Mouse (Mus musculus) forebrain, embryonic 16.5 days (tissue): Measurements from ENCODE around the gene Gpr150. TPM values are rescaled to one million over a fixed set of nuclear protein-coding genes. Genes with fewer than 3 reads are reported as not detected.

ENCODE experiments used
- ATAC-seq: fragments of 200-750 bp; cut with Nextera tagmentation; 2 replicates; pipeline ENCODE4 v1.8.0; 2017; ENCODE audit warnings: mild to moderate bottlenecking, moderate library complexity
- H3K27ac ChIP-seq: fragments of 300-500 bp; sonication (generic); 2 replicates; pipeline ENCODE4 v1.5.1; 2014; ENCODE audit warnings: low read length, control low read depth
- H3K27me3 ChIP-seq: fragments of 300-500 bp; sonication (generic); replicated peaks from 2 replicates; pipeline ENCODE4 v1.6.1; 2014; ENCODE audit warnings: low read length; ENCODE audit not compliant: control insufficient read depth, insufficient read depth
- H3K36me3 ChIP-seq: fragments of 300-500 bp; sonication (generic); 2 replicates; pipeline ENCODE4 v1.6.1; 2014; ENCODE audit not compliant: control insufficient read depth, insufficient read depth
- H3K4me1 ChIP-seq: fragments of 300-500 bp; sonication (generic); replicated peaks from 2 replicates; pipeline ENCODE4 v1.6.1; 2014; ENCODE audit warnings: low read length; ENCODE audit not compliant: control insufficient read depth, insufficient read depth
- H3K4me2 ChIP-seq: fragments of 300-500 bp; sonication (generic); 2 replicates; pipeline ENCODE4 v1.6.1; 2014; ENCODE audit warnings: mild to moderate bottlenecking, low read length, control low read depth
- H3K4me3 ChIP-seq: fragments of 300-500 bp; sonication (generic); replicated peaks from 2 replicates; pipeline ENCODE4 v1.5.1; 2014; ENCODE audit warnings: mild to moderate bottlenecking, low read length, control low read depth
- H3K9ac ChIP-seq: fragments of 300-500 bp; sonication (generic); replicated peaks from 2 replicates; pipeline ENCODE4 v1.6.1; 2014; ENCODE audit warnings: low read depth, low read length, control low read depth
- H3K9me3 ChIP-seq: fragments of 300-500 bp; sonication (generic); 2 replicates; pipeline ENCODE4 v1.6.1; 2016; ENCODE audit warnings: low read length; ENCODE audit not compliant: control insufficient read depth
- WGBS: fragments of 180-500 bp; shearing (Covaris S2); extraction: QIAGEN DNeasy Blood & Tissue Kit; methylation state at CpG from one replicate; pipeline ENCODE4 v1.1.7; 2014; 5-methylcytosine and 5-hydroxymethylcytosine counted together
- polyA plus RNA-seq: library from polyadenylated mRNA; unstranded; fragments of >200 nt; fragmentation: Nextera tagmentation; extraction: Ambion mirVana; gene quantifications from 2 replicates; pipeline ENCODE4 v1.2.1, GENCODE M21; 2015

Gpr150 gene
- 1.5 and 1.8 TPM in 2 replicates for polyA plus RNA-seq

DNA sequence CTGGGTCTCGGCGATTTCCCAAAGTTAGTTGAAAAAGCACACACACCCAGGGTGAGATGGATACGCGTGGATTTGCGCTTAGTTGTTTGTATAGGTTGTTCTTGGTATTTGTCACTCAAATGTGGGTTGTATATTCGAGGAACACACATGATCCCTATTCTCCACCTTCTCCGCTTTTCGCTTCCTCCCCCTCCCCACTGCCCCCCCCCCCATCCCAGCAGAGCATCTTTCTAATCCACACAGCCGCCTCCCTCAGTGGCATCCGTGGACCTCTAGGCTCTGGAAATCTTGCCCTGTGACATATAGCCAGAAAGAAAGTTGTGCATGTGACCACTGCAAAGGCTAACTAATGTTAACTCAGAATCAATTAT is at the start of gene Gpr150:
Gene Gpr150, minus strand, starts transcription at position 101 of the 371 bp plus-strand sequence.
- Histone ChIP-seq H3K27me3 (peaks cover 26% of the 10 kb centered on the region), H3K9ac (peak within 1 kb of the TSS; percentile 65), H3K4me3 (peak within 1 kb of the TSS; percentile 49), H3K4me2 (peak within 1 kb of the TSS; percentile 76), H3K9me3 (no peaks in the 10 kb centered on the region), H3K27ac (no peak within 1 kb of the TSS), H3K4me1 (peaks cover 14% of the 10 kb centered on the region), H3K36me3 (no peaks in the 10 kb centered on the region)
- ATAC-seq: no peak; the same call in 1 of the 2 replicates
- 17% methylated on average over 10 of the region's 10 CpGs for WGBS

DNA sequence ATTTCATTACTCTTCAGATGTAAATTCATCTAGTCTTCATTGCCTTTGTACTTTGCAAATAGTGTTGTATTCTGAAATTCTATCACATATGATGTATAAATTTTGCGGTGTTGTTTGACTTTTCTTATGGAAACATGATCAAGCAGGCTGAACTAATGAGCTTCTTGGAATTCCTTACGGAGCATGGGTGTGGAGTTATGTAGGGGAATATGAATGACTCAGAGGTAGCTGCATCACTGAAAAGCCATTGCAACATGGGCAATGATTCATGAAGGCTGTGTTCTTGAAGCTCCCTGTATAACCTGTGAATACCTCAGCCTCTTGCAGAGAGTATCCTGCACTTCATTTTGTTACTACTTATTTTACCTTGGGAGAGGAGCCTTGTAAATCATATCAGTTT is 45.2 kb upstream of the Gpr150 start:
- over 99% methylated on average over 2 of the region's 2 CpGs for WGBS
- Histone ChIP-seq H3K9me3 (no peaks in the 10 kb centered on the region), H3K4me3 (no peak overlapping the region), H3K36me3 (no peaks in the 10 kb centered on the region), H3K27me3 (no peaks in the 10 kb centered on the region), H3K27ac (no peak overlapping the region), H3K9ac (no peak overlapping the region), H3K4me1 (peaks cover 2% of the 10 kb centered on the region; the same call in 1 of the 2 replicates), H3K4me2 (no peak overlapping the region)
- no peak for ATAC-seq

DNA sequence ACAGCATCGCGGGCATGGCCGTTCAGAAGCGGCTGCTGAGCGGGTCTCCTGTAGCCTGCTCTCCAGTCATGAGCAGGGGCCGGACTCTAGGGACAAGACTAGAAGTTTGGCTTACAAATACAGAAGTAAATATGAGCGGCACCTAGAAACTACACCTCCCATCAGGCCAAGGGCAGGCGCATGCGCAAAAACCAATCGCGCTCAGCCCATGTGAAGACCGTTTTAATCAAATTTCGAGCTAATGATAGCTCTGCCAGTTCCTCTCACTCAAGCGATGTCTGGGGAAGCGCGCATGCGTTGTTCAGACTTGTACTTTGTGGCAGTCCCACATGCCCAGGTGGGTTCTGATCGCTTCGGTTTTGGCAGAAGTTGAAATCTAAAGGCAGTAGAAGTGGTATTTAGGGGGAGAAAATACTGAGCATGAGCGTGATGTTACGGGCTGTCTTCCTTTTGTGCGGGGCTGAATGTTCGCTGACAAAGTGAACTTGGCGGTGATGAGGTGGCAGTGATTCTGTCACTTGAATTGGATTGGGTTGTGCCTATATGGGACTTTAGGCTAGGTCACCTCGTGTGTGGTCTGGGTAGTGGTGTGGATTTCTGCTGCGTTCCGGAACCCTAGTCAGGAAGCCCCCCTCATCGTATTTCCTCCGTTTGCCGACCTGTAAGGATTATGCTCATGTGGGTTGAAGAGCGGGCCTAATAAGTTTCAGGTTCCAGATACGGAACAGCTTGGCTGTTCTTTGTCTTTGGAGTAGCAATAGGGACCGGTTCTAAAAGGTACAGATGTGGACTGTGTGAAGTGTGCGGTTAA is 41.9 kb upstream of the Gpr150 start, which contains the start of the genes Arsk and Ttc37:
Gene Arsk, minus strand, starts transcription at position 168 of the 811 bp plus-strand sequence.
Gene Ttc37, plus strand, starts transcription at position 242 of the 811 bp plus-strand sequence.
- Histone ChIP-seq H3K9me3 (no peaks in the 10 kb centered on the region), H3K4me3 (peak within 1 kb of the TSS; percentile 53)
- peak; percentile 98 for ATAC-seq

DNA sequence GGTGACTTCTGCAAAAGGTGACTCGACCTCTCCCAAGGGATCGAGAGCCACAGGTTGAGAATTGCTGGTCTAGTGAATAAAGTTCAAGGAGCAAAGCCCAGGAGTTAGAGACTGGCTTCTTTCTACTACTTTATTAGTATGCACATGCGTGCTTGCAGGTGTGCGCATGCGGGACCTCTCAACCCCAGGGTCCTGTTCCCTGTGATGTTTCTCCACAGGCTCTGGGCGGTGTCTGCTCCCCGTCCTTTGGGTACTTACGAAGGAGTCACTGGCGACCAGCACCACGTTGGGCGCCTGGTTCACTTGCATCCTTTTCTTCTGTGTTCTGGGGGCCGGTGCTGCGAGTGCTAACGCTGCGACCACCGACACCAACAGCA is 41.3 kb upstream of the Gpr150 start:
- peak overlapping the region; percentile 72 for H3K9ac ChIP-seq
- peak overlapping the region; percentile 53 for H3K4me3 ChIP-seq
- 2% methylated on average over 16 of the region's 16 CpGs for WGBS
- peaks cover 2% of the 10 kb centered on the region; the same call in 1 of the 2 replicates for H3K4me1 ChIP-seq
- peak overlapping the region; percentile 67 for H3K27ac ChIP-seq
- H3K4me2 ChIP-seq: peak overlapping the region; percentile 64
- no peaks in the 10 kb centered on the region for H3K27me3 ChIP-seq
- peak; percentile 79 for ATAC-seq
- no peaks in the 10 kb centered on the region for H3K9me3 ChIP-seq
- no peaks in the 10 kb centered on the region for H3K36me3 ChIP-seq

More for the DNA sequence above, 41.9 kb upstream of the Gpr150 start, which contains the start of the genes Arsk and Ttc37:
- peak within 1 kb of the TSS; percentile 72 for H3K9ac ChIP-seq
- peak within 1 kb of the TSS; percentile 67 for H3K27ac ChIP-seq
- peaks cover 2% of the 10 kb centered on the region; the same call in 1 of the 2 replicates for H3K4me1 ChIP-seq
- H3K27me3 ChIP-seq: no peaks in the 10 kb centered on the region
- H3K4me2 ChIP-seq: peak within 1 kb of the TSS; percentile 85
- WGBS: under 1% methylated on average over 34 of the region's 34 CpGs
- H3K36me3 ChIP-seq: no peaks in the 10 kb centered on the region

DNA sequence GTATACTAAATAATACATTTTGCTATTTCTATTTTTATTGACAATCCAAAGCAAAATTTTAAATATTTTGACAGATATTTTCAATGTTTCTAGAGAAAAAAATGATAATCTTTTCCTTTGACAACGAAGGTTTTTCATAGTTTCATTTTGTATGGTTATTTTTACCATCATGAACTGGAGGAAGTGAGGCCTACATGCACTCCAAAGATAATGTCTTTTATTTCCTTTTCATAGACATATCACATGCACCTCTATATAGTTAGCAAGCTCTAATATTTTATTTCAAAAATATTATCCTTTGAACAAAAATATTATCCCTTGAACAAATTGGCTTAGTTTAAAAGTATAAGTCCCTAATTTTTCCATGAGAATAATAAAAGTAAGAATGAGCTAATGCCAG is 17.5 kb upstream of the Gpr150 start:
- Histone ChIP-seq H3K9me3 (no peaks in the 10 kb centered on the region), H3K36me3 (no peaks in the 10 kb centered on the region), H3K4me2 (no peak overlapping the region), H3K4me3 (no peak overlapping the region), H3K27me3 (no peaks in the 10 kb centered on the region), H3K27ac (no peak overlapping the region), H3K9ac (no peak overlapping the region), H3K4me1 (no peaks in the 10 kb centered on the region)
- no peak for ATAC-seq
- 86% methylated on average over 1 of the region's 1 CpGs for WGBS

DNA sequence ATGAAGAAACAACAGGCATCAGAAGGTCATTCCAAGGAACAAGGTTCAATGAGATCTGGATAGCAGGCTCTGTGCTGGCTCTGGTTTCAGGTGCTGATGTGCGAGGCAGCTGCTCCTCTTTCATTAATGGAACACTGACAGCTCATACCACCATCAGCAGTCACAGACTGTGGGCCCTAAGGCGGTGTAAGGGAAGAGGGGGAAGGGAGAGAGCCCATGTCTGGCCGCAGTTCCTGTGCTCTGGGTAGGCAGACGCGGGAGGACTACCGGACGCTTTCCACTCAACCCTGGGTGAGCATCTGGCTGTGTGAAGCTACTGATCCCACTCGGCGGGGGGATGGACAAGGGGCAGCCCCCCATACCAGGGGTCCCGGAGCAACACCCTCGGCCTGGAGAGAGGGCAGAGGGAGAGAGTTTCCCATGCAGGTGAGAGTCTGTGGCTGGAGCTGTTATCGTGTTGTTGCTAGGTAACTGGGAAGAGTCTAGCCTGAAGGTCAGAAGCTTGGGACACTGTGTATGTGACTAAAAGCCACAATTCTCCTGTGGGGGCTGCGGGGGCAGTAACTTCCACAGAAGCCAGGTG is 7.7 kb upstream of the Gpr150 start:
- Histone ChIP-seq H3K4me1 (no peaks in the 10 kb centered on the region), H3K27me3 (no peaks in the 10 kb centered on the region), H3K4me3 (no peak overlapping the region), H3K9ac (no peak overlapping the region), H3K4me2 (no peak overlapping the region), H3K36me3 (no peaks in the 10 kb centered on the region), H3K9me3 (no peaks in the 10 kb centered on the region), H3K27ac (no peak overlapping the region)
- WGBS: 91% methylated on average over 13 of the region's 13 CpGs
- ATAC-seq: no peak

DNA sequence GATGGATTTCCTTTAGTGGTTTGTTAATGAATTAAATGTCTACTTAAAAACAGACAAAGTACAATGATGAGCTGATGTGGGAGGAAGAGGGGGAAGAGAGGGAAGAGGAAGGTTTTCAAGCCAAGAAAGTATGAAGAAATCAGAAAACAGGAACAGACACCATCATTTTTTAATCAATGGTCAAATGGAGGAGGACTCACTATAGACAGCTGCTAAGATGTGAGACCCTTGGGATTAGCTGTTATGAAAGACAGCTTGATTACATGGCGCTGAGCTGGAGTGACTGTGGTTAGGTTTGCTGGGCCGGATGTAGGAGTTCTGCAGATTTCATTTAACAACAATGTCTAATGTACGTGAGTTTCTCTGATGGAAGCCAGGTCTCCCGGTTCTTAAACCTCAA is 6.8 kb upstream of the Gpr150 start:
- no peak overlapping the region for H3K27ac ChIP-seq
- ATAC-seq: no peak
- H3K4me1 ChIP-seq: no peaks in the 10 kb centered on the region
- H3K27me3 ChIP-seq: no peaks in the 10 kb centered on the region
- 88% methylated on average over 4 of the region's 4 CpGs for WGBS
- H3K4me3 ChIP-seq: no peak overlapping the region
- no peak overlapping the region for H3K4me2 ChIP-seq
- no peak overlapping the region for H3K9ac ChIP-seq
- no peaks in the 10 kb centered on the region for H3K9me3 ChIP-seq
- no peaks in the 10 kb centered on the region for H3K36me3 ChIP-seq

DNA sequence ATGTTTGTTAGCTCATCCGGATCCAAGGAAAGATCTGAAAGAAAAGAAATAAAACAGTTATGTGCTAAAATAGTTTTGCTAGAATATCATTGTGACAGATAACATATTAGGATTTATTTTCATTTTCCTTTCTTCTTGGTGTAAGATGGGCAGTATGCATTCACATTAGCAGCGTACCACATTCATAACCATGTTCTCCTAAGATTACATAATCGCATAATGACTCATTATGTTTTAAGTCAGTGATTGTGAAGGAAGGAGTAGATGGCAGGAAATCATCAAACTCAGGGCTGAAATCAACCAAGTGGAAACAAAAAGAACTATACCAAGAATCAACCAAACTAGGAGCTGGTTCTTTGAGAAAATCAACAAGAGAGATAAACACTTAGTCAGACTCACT is 5.8 kb upstream of the Gpr150 start:
- Histone ChIP-seq H3K4me3 (no peak overlapping the region), H3K9ac (no peak overlapping the region), H3K36me3 (no peaks in the 10 kb centered on the region), H3K27ac (no peak overlapping the region), H3K27me3 (0 out of 2 replicates have a peak, but pooled peaks cover 4% of the 10 kb centered on the region), H3K4me2 (no peak overlapping the region), H3K9me3 (no peaks in the 10 kb centered on the region), H3K4me1 (no peaks in the 10 kb centered on the region)
- 94% methylated on average over 3 of the region's 3 CpGs for WGBS
- no peak for ATAC-seq

DNA sequence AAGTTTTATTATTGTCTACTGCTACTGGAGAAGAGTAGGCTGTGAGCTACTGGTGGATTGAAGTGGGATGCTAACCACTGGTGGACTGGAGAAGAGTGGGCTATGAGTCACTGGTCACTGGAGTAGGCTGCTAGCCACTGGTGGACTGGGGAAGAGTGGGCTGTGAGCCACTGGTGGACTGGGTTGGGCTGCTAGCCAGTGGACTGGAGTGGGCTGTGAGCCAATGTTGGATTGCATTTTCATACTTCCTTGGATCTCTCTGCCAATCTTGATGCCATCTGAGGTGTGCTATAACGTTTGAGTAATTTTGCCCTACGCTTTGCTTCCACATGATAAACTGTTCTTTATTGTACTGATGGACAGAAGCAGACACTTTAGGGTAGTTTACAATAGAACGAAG is 5.3 kb upstream of the Gpr150 start:
- Histone ChIP-seq H3K9ac (no peak overlapping the region), H3K4me3 (no peak overlapping the region), H3K4me1 (no peaks in the 10 kb centered on the region), H3K27ac (no peak overlapping the region), H3K36me3 (no peaks in the 10 kb centered on the region), H3K9me3 (no peaks in the 10 kb centered on the region), H3K27me3 (0 out of 2 replicates have a peak, but pooled peaks cover 5% of the 10 kb centered on the region), H3K4me2 (no peak overlapping the region)
- no peak for ATAC-seq
- WGBS: 91% methylated on average over 3 of the region's 3 CpGs
